Mouse (Mus musculus): Measurements from ENCODE around the gene Gjb3.

DNA sequence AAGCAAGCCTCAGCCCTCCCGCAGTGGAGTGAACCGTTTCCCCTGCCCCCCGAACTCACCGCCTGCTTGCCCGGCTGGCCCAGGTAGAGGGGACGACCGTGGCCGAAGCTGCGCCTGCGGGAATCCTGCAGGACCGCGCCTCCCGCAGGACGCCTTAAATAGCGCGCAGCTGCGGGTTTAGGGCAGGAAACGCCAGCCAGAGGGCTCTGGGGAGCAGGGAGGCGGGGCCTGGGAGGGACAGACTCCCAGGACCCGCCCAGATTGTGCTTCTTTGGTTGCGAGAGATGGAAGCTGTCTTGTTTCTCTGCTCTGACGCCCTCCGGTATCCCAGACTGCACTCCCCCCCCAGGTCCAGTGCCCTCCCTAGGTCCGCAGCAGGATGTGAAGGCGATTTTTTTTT lies 16.8 kb downstream of the Gjb3 start, which contains the start of gene Gja4:
- no peak for TF ChIP-seq FLI1 (IDR thresholded peaks at IDR 0.05; ENCODE audit: low read length)
- TF ChIP-seq GATA1 (IDR thresholded peaks at IDR 0.05; ENCODE audit: borderline replicate concordance, low read length), result no peak

Data from megakaryocyte, embryonic 14.5 days (primary cell).